ENCODE assay signal across 8 mouse cellular contexts in genomic region chr3:52210556-52211302, GRCm38 (mm10). TPM values are rescaled to one million over a fixed set of nuclear protein-coding genes. Genes with fewer than 3 reads are reported as not detected.
DNase-seq lines count a peak whose midpoint lies in the region; ATAC-seq lines count a peak whose summit lies in the region.

No protein-coding gene starts in this region.

- no peaks in the 10 kb centered on the region for H3K9me3 ChIP-seq in forebrain, embryonic 13.5 days (replicated peaks)
- H3K9me3 ChIP-seq in limb, embryonic 11.5 days (ENCODE audit: control insufficient read depth, low read length) = no peaks in the 10 kb centered on the region
- H3K9me3 ChIP-seq in neural tube, embryonic 14.5 days (ENCODE audit: control insufficient read depth, low read length) = no peaks in the 10 kb centered on the region

- peaks cover 8% of the 10 kb centered on the region for H3K4me1 ChIP-seq in forebrain, embryonic 13.5 days
- H3K4me1 ChIP-seq in limb, embryonic 11.5 days (ENCODE audit: control insufficient read depth, insufficient read depth, low read length) = no peaks in the 10 kb centered on the region
- H3K4me1 ChIP-seq in neural tube, embryonic 14.5 days (ENCODE audit: control insufficient read depth, insufficient read depth, low read length) = 0 out of 2 replicates have a peak, but pooled peaks cover 3% of the 10 kb centered on the region

- ATAC-seq in forebrain, embryonic 13.5 days = no peak
- no peak for ATAC-seq in limb, embryonic 11.5 days (ENCODE audit: insufficient number of reproducible peaks, low FRiP score, low TSS enrichment, low read depth)
- no peak for ATAC-seq in neural tube, embryonic 14.5 days (ENCODE audit: low read depth)
- no peak for ATAC-seq in granulocyte monocyte progenitor cell, adult 5-6 weeks (replicated peaks; ENCODE audit: poor library complexity, severe bottlenecking)

- H3K27me3 ChIP-seq in forebrain, embryonic 13.5 days = 0 out of 2 replicates have a peak, but pooled peaks cover 5% of the 10 kb centered on the region
- H3K27me3 ChIP-seq in limb, embryonic 11.5 days (ENCODE audit: control insufficient read depth, insufficient read depth, low read length) = no peaks in the 10 kb centered on the region
- H3K27me3 ChIP-seq in neural tube, embryonic 14.5 days (ENCODE audit: control insufficient read depth, insufficient read depth, low read length) = no peaks in the 10 kb centered on the region

- H3K9ac ChIP-seq in forebrain, embryonic 13.5 days = no peak overlapping the region
- peak overlapping the region; percentile 17; the same call in 1 of the 2 replicates for H3K9ac ChIP-seq in limb, embryonic 11.5 days (ENCODE audit: low read length)
- H3K9ac ChIP-seq in neural tube, embryonic 14.5 days (replicated peaks; ENCODE audit: low read depth, low read length) = no peak overlapping the region

- DNase-seq in left cerebral cortex, postnatal 4 days = peak; percentile 31
- no peak for DNase-seq in left cerebral cortex, postnatal 36 days (ENCODE audit: low spot score in 2 of 2)
- DNase-seq in limb, embryonic 11.5 days (ENCODE audit: low spot score) = peak; percentile 46
- no peak for DNase-seq in layer of hippocampus, adult 11-12 months (ENCODE audit: low spot score)
- no peak for DNase-seq in thymus, postnatal 36 days

- H3K27ac ChIP-seq in forebrain, embryonic 13.5 days = no peak overlapping the region
- H3K27ac ChIP-seq in limb, embryonic 11.5 days (replicated peaks; ENCODE audit: low read depth, low read length) = no peak overlapping the region
- no peak overlapping the region for H3K27ac ChIP-seq in neural tube, embryonic 14.5 days (ENCODE audit: low read depth, low read length)

- H3K4me2 ChIP-seq in forebrain, embryonic 13.5 days = peak overlapping the region; percentile 50
- peak overlapping the region; percentile 40 for H3K4me2 ChIP-seq in limb, embryonic 11.5 days (ENCODE audit: low read depth, severe bottlenecking)
- H3K4me2 ChIP-seq in neural tube, embryonic 14.5 days (ENCODE audit: low read depth, low read length) = peak overlapping the region; percentile 33

- intact Hi-C loops in left cerebral cortex, postnatal 4 days (cut with DNase I) = no loop called here
- intact Hi-C loops in left cerebral cortex, postnatal 36 days (cut with DNase I) = loop anchor here (10.0 kb wide), 1 partner anchor 646 kb away; the partner anchor contains the start of gene Setd7

- no peaks in the 10 kb centered on the region for H3K36me3 ChIP-seq in forebrain, embryonic 13.5 days (ENCODE audit: poor library complexity, severe bottlenecking)
- H3K36me3 ChIP-seq in limb, embryonic 11.5 days (ENCODE audit: control insufficient read depth, insufficient read depth, low read length) = no peaks in the 10 kb centered on the region
- no peaks in the 10 kb centered on the region for H3K36me3 ChIP-seq in neural tube, embryonic 14.5 days (ENCODE audit: control insufficient read depth, insufficient read depth, low read length)

- H3K4me3 ChIP-seq in forebrain, embryonic 13.5 days = peak overlapping the region; percentile 17; the same call in 1 of the 2 replicates
- H3K4me3 ChIP-seq in limb, embryonic 11.5 days (ENCODE audit: low read depth, low read length) = no peak overlapping the region
- H3K4me3 ChIP-seq in neural tube, embryonic 14.5 days (ENCODE audit: low read depth, low read length) = no peak overlapping the region

- 16% methylated on average over 24 of the region's 24 CpGs for WGBS in forebrain, embryonic 13.5 days
- 13% methylated on average over 24 of the region's 24 CpGs for WGBS in limb, embryonic 11.5 days
- WGBS in neural tube, embryonic 14.5 days = 18% methylated on average over 24 of the region's 24 CpGs

RNA-seq across cellular contexts. Expression of gene Foxo1, which starts 57.4 kb away (rescaled TPM):
- total RNA-seq in left cerebral cortex, postnatal 4 days (2021) = 10 to 100 TPM; 14.6 to 15.1 TPM
- 10 to 100 TPM; 10.7 to 13.0 TPM for total RNA-seq in left cerebral cortex, postnatal 36 days (2021)
- 1.9 TPM in 2 replicates for polyA plus RNA-seq in forebrain, embryonic 13.5 days (2015; fragmentation: Nextera tagmentation; extraction: Ambion mirVana)
- polyA plus RNA-seq in limb, embryonic 11.5 days (2014; fragmentation: Nextera tagmentation; extraction: Ambion mirVana) = 5.9 and 6.3 TPM in 2 replicates
- polyA plus RNA-seq in neural tube, embryonic 14.5 days (2014; fragmentation: Nextera tagmentation; extraction: Ambion mirVana) = 2.1 and 3.6 TPM in 2 replicates
- 1.8 and 2.6 TPM in 2 replicates for total RNA-seq in granulocyte monocyte progenitor cell, adult 5-6 weeks (2014; fragmentation: Nextera tagmentation)
- 0.39 and 0.46 TPM in 2 replicates for total RNA-seq in granulocyte monocyte progenitor cell, adult 5-6 weeks (2017)

Comparison
In these comparisons a context has a peak if more than half of its experiments do, and no peak if none do; other contexts are left out.
1. DNase-seq: peak in left cerebral cortex, postnatal 4 days (single experiment) and limb, embryonic 11.5 days (single experiment); none in left cerebral cortex, postnatal 36 days (0 of 2), layer of hippocampus, adult 11-12 months (single experiment) and thymus, postnatal 36 days (0 of 2).
2. Peak in every context shown above with its lines, with median percentiles within 50 percentile points of each other: H3K4me2 ChIP-seq.